Mouse (Mus musculus) ES-E14 (cell line): ENCODE measurements around the gene Jtb.

Experiments
- CHD2 ChIP-seq: IDR thresholded peaks from 2 replicates; pipeline ENCODE4 v1.6.1; 2014; ENCODE audit warnings: mild to moderate bottlenecking, low read depth, low read length, inconsistent platforms
- HCFC1 ChIP-seq: IDR thresholded peaks from 2 replicates; pipeline ENCODE4 v1.6.1; 2012; ENCODE audit warnings: low read length, inconsistent platforms, borderline replicate concordance; ENCODE audit not compliant: insufficient read depth

DNA sequence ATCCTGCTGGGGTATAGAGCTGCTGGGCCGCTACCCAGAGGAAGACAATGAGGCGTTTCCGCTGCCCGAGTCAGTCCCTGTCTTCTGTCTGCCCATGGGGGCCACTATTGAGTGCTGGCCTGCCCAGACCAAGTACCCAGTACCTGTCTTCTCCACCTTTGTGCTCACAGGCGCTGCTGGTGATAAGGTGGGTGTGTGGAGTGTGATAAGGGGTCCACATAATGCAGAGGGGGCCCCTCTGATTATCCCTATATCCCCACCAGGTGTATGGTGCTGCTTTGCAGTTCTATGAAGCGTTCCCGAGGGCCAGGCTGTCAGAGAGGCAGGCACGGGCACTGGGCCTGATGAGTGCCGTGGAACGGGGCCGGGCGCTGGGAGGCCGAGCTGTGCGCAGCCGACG lies 37.6 kb downstream of the Jtb start:
- TF ChIP-seq CHD2 (no peak), HCFC1 (no peak)
